Mouse (Mus musculus) liver, postnatal 0 days (tissue): Measurements from ENCODE around the gene Phactr4. TPM values are rescaled to one million over a fixed set of nuclear protein-coding genes. Genes with fewer than 3 reads are reported as not detected.
A peak's percentile ranks its signal among the peaks of the same experiment; 100 is the strongest.

Source experiments
- ATAC-seq: fragments of 200-750 bp; cut with Nextera tagmentation; 2 replicates; pipeline ENCODE4 v1.8.0; 2017; ENCODE audit warnings: mild to moderate bottlenecking, moderate library complexity
- DNase-seq: peaks from one replicate; pipeline ENCODE4 v3.0.0-alpha.2; 2016
- H3K27ac ChIP-seq: fragments of 300-500 bp; sonication (generic); 2 replicates; pipeline ENCODE4 v1.5.1; 2014; ENCODE audit warnings: antibody characterized with exemption, moderate library complexity, mild to moderate bottlenecking, low read depth
- H3K27me3 ChIP-seq: fragments of 300-500 bp; sonication (generic); 2 replicates; pipeline ENCODE4 v1.6.1; 2014; ENCODE audit warnings: low read length, control low read depth, mixed read lengths; ENCODE audit not compliant: insufficient read depth
- H3K36me3 ChIP-seq: fragments of 300-500 bp; sonication (generic); replicated peaks from 2 replicates; pipeline ENCODE4 v1.6.1; 2014; ENCODE audit warnings: mild to moderate bottlenecking, control low read depth, low read length, moderate library complexity, mixed read lengths; ENCODE audit not compliant: insufficient read depth
- H3K4me1 ChIP-seq: fragments of 300-500 bp; sonication (generic); 2 replicates; pipeline ENCODE4 v1.6.1; 2014; ENCODE audit warnings: antibody characterized with exemption, mild to moderate bottlenecking, control low read depth; ENCODE audit not compliant: insufficient read depth
- H3K4me2 ChIP-seq: fragments of 300-500 bp; sonication (generic); 2 replicates; pipeline ENCODE4 v1.6.1; 2014; ENCODE audit warnings: low read depth, mild to moderate bottlenecking, low read length, moderate library complexity, mixed read lengths
- H3K4me3 ChIP-seq: fragments of 300-500 bp; sonication (generic); 2 replicates; pipeline ENCODE4 v1.5.1; 2014; ENCODE audit warnings: low read depth, low read length
- H3K9ac ChIP-seq: fragments of 300-500 bp; sonication (generic); replicated peaks from 2 replicates; pipeline ENCODE4 v1.6.1; 2014; ENCODE audit warnings: mild to moderate bottlenecking, moderate library complexity
- H3K9me3 ChIP-seq: fragments of 300-500 bp; sonication (generic); 2 replicates; pipeline ENCODE4 v1.6.1; 2016; ENCODE audit warnings: mild to moderate bottlenecking, control low read depth, low read length, mixed read lengths
- CTCF ChIP-seq: sonication (generic); IDR thresholded peaks from 2 replicates; pipeline ENCODE4 v1.5.1; 2016; ENCODE audit warnings: antibody characterized with exemption, low read depth
- EP300 ChIP-seq: IDR thresholded peaks from 2 replicates; pipeline ENCODE4 v1.6.1; 2016; ENCODE audit warnings: antibody characterized with exemption, low read depth, mild to moderate bottlenecking
- WGBS: fragments of 180-500 bp; shearing (Covaris S2); extraction: QIAGEN DNeasy Blood & Tissue Kit; methylation state at CpG from one replicate; pipeline ENCODE4 v1.1.7; 2014; ENCODE audit not compliant: insufficient replicate concordance; 5-methylcytosine and 5-hydroxymethylcytosine counted together
- polyA plus RNA-seq: library from polyadenylated mRNA; unstranded; fragments of >200 nt; fragmentation: Nextera tagmentation; extraction: Ambion mirVana; gene quantifications from 2 replicates; pipeline ENCODE4 v1.2.1, GENCODE M21; 2015

The Phactr4 gene
- polyA plus RNA-seq, 1 experiment from 2014 or later = 7.7 TPM

GRCm38 (mm10) chr4:132383455-132383854 lies 38.8 kb downstream of the Phactr4 start:
- 69% methylated on average over 3 of the region's 3 CpGs for WGBS
- Histone ChIP-seq H3K36me3 (peaks cover 9% of the 10 kb centered on the region), H3K4me2 (no peak overlapping the region), H3K4me3 (no peak overlapping the region), H3K27me3 (no peaks in the 10 kb centered on the region), H3K27ac (peak overlapping the region; percentile 34; the same call in 1 of the 2 replicates), H3K9me3 (no peaks in the 10 kb centered on the region), H3K4me1 (peaks cover 6% of the 10 kb centered on the region; the same call in 1 of the 2 replicates), H3K9ac (no peak overlapping the region)
- no peak for TF ChIP-seq CTCF
- no peak for TF ChIP-seq EP300
- DNase-seq = no peak
- no peak for ATAC-seq

GRCm38 (mm10) chr4:132382296-132382695 lies 40.0 kb downstream of the Phactr4 start:
- Histone ChIP-seq H3K36me3 (peaks cover 13% of the 10 kb centered on the region), H3K4me3 (no peak overlapping the region), H3K9ac (no peak overlapping the region), H3K4me2 (no peak overlapping the region), H3K4me1 (peaks cover under 1% of the 10 kb centered on the region; the same call in 1 of the 2 replicates), H3K9me3 (no peaks in the 10 kb centered on the region), H3K27me3 (no peaks in the 10 kb centered on the region), H3K27ac (no peak overlapping the region)
- ATAC-seq (no peak), DNase-seq (no peak)
- no peak for TF ChIP-seq CTCF
- no peak for TF ChIP-seq EP300
- 65% methylated on average over 4 of the region's 4 CpGs for WGBS

- Histone ChIP-seq H3K4me2 (no peak overlapping the region), H3K9ac (no peak overlapping the region), H3K27ac (no peak overlapping the region), H3K27me3 (no peaks in the 10 kb centered on the region), H3K4me1 (no peaks in the 10 kb centered on the region), H3K9me3 (no peaks in the 10 kb centered on the region), H3K36me3 (peaks cover 17% of the 10 kb centered on the region), H3K4me3 (no peak overlapping the region)
- WGBS = 83% methylated on average over 2 of the region's 2 CpGs
- TF ChIP-seq CTCF (no peak), EP300 (no peak)
- no peak for DNase-seq
- ATAC-seq = no peak
Observed at GRCm38 (mm10) chr4:132380965-132381616, 41.2 kb downstream of the Phactr4 start.

- Histone ChIP-seq H3K4me3 (no peak overlapping the region), H3K9me3 (no peaks in the 10 kb centered on the region), H3K27me3 (no peaks in the 10 kb centered on the region), H3K9ac (no peak overlapping the region), H3K4me1 (no peaks in the 10 kb centered on the region), H3K27ac (no peak overlapping the region), H3K4me2 (no peak overlapping the region), H3K36me3 (peaks cover 62% of the 10 kb centered on the region)
- DNase-seq (no peak), ATAC-seq (no peak)
- TF ChIP-seq EP300 = no peak
- TF ChIP-seq CTCF = no peak
- 92% methylated on average over 1 of the region's 1 CpGs for WGBS
Observed at GRCm38 (mm10) chr4:132373820-132374219, 48.5 kb downstream of the Phactr4 start.

GRCm38 (mm10) chr4:132369953-132370750 lies 52.1 kb downstream of the Phactr4 start:
- no peak for TF ChIP-seq CTCF
- no peak for TF ChIP-seq EP300
- ATAC-seq = no peak
- DNase-seq = no peak
- H3K27me3 ChIP-seq = no peaks in the 10 kb centered on the region
- 84% methylated on average over 8 of the region's 8 CpGs for WGBS
- peaks cover 72% of the 10 kb centered on the region for H3K36me3 ChIP-seq
- no peaks in the 10 kb centered on the region for H3K4me1 ChIP-seq
- H3K9me3 ChIP-seq = no peaks in the 10 kb centered on the region
- no peak overlapping the region for H3K4me2 ChIP-seq
- no peak overlapping the region for H3K4me3 ChIP-seq
- no peak overlapping the region for H3K27ac ChIP-seq
- H3K9ac ChIP-seq = no peak overlapping the region

GRCm38 (mm10) chr4:132367480-132368201 lies 54.6 kb downstream of the Phactr4 start:
- Histone ChIP-seq H3K4me2 (no peak overlapping the region), H3K4me1 (no peaks in the 10 kb centered on the region), H3K27ac (no peak overlapping the region), H3K4me3 (no peak overlapping the region), H3K9ac (no peak overlapping the region), H3K9me3 (no peaks in the 10 kb centered on the region), H3K36me3 (peaks cover 70% of the 10 kb centered on the region), H3K27me3 (no peaks in the 10 kb centered on the region)
- DNase-seq (no peak), ATAC-seq (no peak)
- 86% methylated on average over 18 of the region's 18 CpGs for WGBS
- TF ChIP-seq EP300 = no peak
- no peak for TF ChIP-seq CTCF
